Mouse (Mus musculus) midbrain, embryonic 14.5 days (tissue): ENCODE results near the gene Ube2d2b. TPM values are rescaled to one million over a fixed set of nuclear protein-coding genes. Genes with fewer than 3 reads are reported as not detected.

Experiments
- ATAC-seq: fragments of 200-750 bp; cut with Nextera tagmentation; 2 replicates; pipeline ENCODE4 v1.8.0; 2017; ENCODE audit warnings: moderate number of reproducible peaks, moderate library complexity; ENCODE audit not compliant: low FRiP score, low TSS enrichment
- DNase-seq: peaks from one replicate; pipeline ENCODE4 v3.0.0-alpha.2; 2015
- H3K27ac ChIP-seq: fragments of 300-500 bp; sonication (generic); replicated peaks from 2 replicates; pipeline ENCODE4 v1.5.1; 2014; ENCODE audit warnings: mild to moderate bottlenecking, low read depth, low read length, moderate library complexity
- H3K27me3 ChIP-seq: fragments of 300-500 bp; sonication (generic); 2 replicates; pipeline ENCODE4 v1.6.1; 2014; ENCODE audit warnings: low read length, control low read depth, mixed read lengths; ENCODE audit not compliant: control insufficient read depth, insufficient read depth
- H3K36me3 ChIP-seq: fragments of 300-500 bp; sonication (generic); 2 replicates; pipeline ENCODE4 v1.6.1; 2014; ENCODE audit warnings: low read length, control low read depth; ENCODE audit not compliant: control insufficient read depth, insufficient read depth
- H3K4me1 ChIP-seq: fragments of 300-500 bp; sonication (generic); 2 replicates; pipeline ENCODE4 v1.6.1; 2014; ENCODE audit warnings: mild to moderate bottlenecking, antibody characterized with exemption, low read length, control low read depth; ENCODE audit not compliant: control insufficient read depth, insufficient read depth
- H3K4me2 ChIP-seq: fragments of 300-500 bp; sonication (generic); 2 replicates; pipeline ENCODE4 v1.6.1; 2014; ENCODE audit warnings: mild to moderate bottlenecking, low read length, moderate library complexity
- H3K4me3 ChIP-seq: fragments of 300-500 bp; sonication (generic); replicated peaks from 2 replicates; pipeline ENCODE4 v1.5.1; 2014; ENCODE audit warnings: low read depth, low read length
- H3K9ac ChIP-seq: fragments of 300-500 bp; sonication (generic); replicated peaks from 2 replicates; pipeline ENCODE4 v1.6.1; 2014; ENCODE audit warnings: mild to moderate bottlenecking, low read length, moderate library complexity
- H3K9me3 ChIP-seq: fragments of 300-500 bp; sonication (generic); 2 replicates; pipeline ENCODE4 v1.6.1; 2016; ENCODE audit warnings: low read length, control low read depth, mixed read lengths; ENCODE audit not compliant: control insufficient read depth
- WGBS: fragments of 180-500 bp; shearing (Covaris S2); extraction: QIAGEN DNeasy Blood & Tissue Kit; methylation state at CpG from one replicate; pipeline ENCODE4 v1.1.7; 2014; 5-methylcytosine and 5-hydroxymethylcytosine counted together
- polyA plus RNA-seq: library from polyadenylated mRNA; unstranded; fragments of >200 nt; fragmentation: Nextera tagmentation; extraction: Ambion mirVana; gene quantifications from 2 replicates; pipeline ENCODE4 v1.2.1, GENCODE M21; 2014

The Ube2d2b gene
- polyA plus RNA-seq, 1 experiment from 2014 or later, result 0.33 TPM

DNA sequence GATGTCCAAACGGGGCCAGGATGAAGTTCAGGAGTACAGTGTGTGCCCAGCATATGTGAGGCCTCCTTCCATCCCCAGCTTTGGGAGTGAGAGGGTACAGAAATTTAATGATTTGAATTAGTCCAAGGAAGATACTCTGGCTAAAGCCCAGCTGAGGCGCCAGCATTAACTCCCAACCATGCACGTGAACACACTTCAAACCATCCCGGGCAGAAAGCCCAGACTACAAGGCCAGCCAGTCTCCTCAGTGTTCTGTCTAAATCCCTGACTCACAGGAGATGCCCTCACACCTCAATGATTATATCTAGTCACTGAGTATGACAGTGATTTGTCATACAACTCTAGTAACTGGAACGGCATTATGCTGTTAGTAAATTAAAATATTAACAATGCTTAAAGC lies 17.4 kb downstream of the Ube2d2b start:
- Histone ChIP-seq H3K4me2 (no peak overlapping the region), H3K27ac (no peak overlapping the region), H3K9ac (no peak overlapping the region), H3K36me3 (no peaks in the 10 kb centered on the region), H3K4me1 (no peaks in the 10 kb centered on the region), H3K4me3 (no peak overlapping the region), H3K9me3 (no peaks in the 10 kb centered on the region), H3K27me3 (no peaks in the 10 kb centered on the region)
- ATAC-seq (no peak), DNase-seq (peak; percentile 32)
- WGBS, result 80% methylated on average over 5 of the region's 5 CpGs

DNA sequence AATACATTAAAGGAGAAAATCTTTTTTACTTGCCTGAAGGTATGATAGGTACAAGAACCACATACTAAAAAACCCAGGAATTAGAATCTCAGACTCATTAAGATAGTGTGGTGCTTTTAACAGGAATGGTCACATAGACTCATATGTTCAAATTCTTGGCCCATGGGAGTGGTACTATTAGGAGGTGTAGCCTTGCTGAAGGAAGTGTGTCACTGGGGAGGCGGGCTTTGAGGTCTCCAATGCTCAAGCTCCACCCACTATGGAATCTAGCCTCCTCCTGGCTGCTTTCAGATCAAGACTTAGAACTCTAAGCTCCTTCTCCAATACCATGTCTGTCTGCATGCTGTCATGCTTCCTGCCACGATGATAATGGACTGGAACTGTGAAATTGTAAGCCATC lies 17.9 kb downstream of the Ube2d2b start:
- Histone ChIP-seq H3K9ac (no peak overlapping the region), H3K9me3 (no peaks in the 10 kb centered on the region), H3K4me1 (no peaks in the 10 kb centered on the region), H3K4me3 (no peak overlapping the region), H3K27ac (no peak overlapping the region), H3K36me3 (no peaks in the 10 kb centered on the region), H3K4me2 (no peak overlapping the region), H3K27me3 (no peaks in the 10 kb centered on the region)
- no peak for DNase-seq
- ATAC-seq, result no peak
- WGBS, result 74% methylated on average over 2 of the region's 2 CpGs

DNA sequence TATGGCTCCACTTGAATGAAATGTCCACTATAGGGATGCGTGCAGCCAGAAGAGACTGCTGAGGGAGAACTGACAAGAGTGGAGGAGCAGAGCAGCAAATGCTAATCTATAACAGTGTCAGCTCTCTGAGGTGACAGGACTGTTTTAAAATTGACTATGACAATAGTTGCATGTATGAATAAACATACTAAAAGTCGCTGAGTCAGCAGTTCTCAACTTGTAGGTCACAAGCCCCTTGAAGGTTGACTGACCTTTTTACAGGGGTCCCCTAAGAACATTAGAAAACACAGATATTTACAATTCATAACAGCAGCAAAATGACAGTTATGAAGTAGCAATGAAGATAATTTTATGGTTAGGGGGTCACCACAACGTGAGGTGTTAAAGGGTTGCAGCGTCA lies 19.1 kb downstream of the Ube2d2b start:
- DNase-seq (no peak), ATAC-seq (no peak)
- Histone ChIP-seq H3K27me3 (no peaks in the 10 kb centered on the region), H3K36me3 (no peaks in the 10 kb centered on the region), H3K4me3 (no peak overlapping the region), H3K4me1 (no peaks in the 10 kb centered on the region), H3K4me2 (no peak overlapping the region), H3K9ac (no peak overlapping the region), H3K9me3 (no peaks in the 10 kb centered on the region), H3K27ac (no peak overlapping the region)
- 95% methylated on average over 4 of the region's 4 CpGs for WGBS

DNA sequence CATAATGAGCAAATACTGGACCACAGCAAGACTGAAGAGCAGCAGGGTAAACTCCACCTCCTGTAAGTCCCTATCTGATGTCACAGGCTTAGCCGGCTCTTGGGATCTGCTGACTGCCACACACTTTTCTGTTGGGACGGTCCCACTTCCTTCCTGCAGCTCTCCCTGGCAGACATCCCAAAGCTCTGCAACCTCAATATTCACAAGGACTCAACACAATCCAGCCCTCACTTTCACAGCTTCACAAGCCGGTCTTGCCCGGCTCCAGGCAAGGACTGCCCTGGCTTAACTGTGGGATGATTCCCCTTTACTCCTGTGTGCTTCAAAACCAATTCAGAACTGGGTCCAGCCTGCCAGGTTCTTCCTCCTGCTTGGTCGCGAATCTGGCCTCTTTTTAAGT lies 23.9 kb downstream of the Ube2d2b start:
- Histone ChIP-seq H3K9me3 (no peaks in the 10 kb centered on the region), H3K4me1 (0 out of 2 replicates have a peak, but pooled peaks cover 4% of the 10 kb centered on the region), H3K27me3 (no peaks in the 10 kb centered on the region), H3K4me2 (no peak overlapping the region), H3K9ac (no peak overlapping the region), H3K4me3 (no peak overlapping the region), H3K27ac (no peak overlapping the region), H3K36me3 (no peaks in the 10 kb centered on the region)
- ATAC-seq (no peak), DNase-seq (peak; percentile 23)
- WGBS, result 15% methylated on average over 6 of the region's 6 CpGs

DNA sequence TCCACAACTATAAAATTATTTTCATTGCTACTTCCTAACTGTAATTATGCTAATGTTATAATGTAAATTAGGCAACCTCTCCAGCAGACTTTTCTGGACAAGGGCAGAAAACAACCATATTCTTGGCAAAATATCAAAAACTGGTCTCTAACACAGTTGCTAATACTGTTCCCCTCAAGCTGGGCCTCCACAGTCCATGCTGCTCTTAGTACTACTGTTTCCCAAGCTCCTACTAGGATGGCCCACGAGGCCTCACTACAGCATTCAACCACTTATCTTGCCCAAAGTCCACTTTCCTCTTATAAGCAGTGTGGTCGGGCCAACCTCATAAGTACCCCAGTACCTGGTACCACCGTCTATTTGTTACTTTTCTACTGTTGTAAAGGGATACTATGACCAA lies 24.7 kb downstream of the Ube2d2b start:
- Histone ChIP-seq H3K4me2 (no peak overlapping the region), H3K27me3 (no peaks in the 10 kb centered on the region), H3K4me1 (0 out of 2 replicates have a peak, but pooled peaks cover 4% of the 10 kb centered on the region), H3K4me3 (no peak overlapping the region), H3K9me3 (no peaks in the 10 kb centered on the region), H3K36me3 (no peaks in the 10 kb centered on the region), H3K27ac (no peak overlapping the region), H3K9ac (no peak overlapping the region)
- ATAC-seq, result no peak
- DNase-seq, result no peak
- WGBS, result 81% methylated on average over 3 of the region's 3 CpGs

DNA sequence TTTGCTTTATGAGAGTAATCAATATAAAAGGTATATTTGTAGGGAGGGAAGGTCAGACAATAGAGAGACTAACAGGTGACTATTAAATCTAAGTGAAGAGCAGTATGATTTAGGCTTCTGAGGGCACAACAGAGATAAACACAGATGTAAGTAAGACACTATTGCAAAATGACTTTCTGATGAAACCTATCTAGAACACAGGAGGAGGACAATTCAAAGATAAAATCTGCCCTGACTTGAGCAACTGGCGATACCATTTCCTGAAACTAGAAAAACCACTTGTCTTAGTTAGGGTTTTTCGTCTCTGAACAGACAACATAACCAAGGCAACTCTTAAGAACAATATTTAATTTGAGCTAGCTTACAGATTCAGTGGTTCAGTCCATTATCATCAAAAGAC lies 25.6 kb downstream of the Ube2d2b start:
- DNase-seq (no peak), ATAC-seq (no peak)
- H3K9me3 ChIP-seq, result no peaks in the 10 kb centered on the region
- H3K4me1 ChIP-seq, result 0 out of 2 replicates have a peak, but pooled peaks cover 4% of the 10 kb centered on the region
- WGBS, result 94% methylated on average over 2 of the region's 2 CpGs
- H3K9ac ChIP-seq, result no peak overlapping the region
- H3K27me3 ChIP-seq, result no peaks in the 10 kb centered on the region
- H3K36me3 ChIP-seq, result no peaks in the 10 kb centered on the region
- no peak overlapping the region for H3K4me3 ChIP-seq
- H3K4me2 ChIP-seq, result no peak overlapping the region
- no peak overlapping the region for H3K27ac ChIP-seq

DNA sequence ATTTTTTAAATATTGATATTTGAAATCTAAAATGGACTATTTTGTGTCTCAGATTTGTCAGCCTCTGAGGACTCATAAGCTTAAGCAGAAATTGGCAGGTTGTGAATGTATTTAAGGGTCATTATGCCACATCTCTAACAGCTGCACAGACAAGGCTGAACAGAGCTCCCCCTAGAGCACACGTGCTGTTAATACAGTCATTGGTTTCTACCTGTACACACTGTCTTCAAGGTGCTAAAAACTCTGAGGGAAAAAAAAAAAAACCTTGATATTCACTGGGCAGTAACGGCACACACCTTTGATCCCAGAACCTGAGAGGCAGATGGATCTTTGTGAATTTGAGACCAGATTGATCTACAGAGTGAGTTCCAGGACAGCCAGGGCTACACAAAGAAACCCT lies 29.1 kb downstream of the Ube2d2b start:
- ATAC-seq, result no peak

DNA sequence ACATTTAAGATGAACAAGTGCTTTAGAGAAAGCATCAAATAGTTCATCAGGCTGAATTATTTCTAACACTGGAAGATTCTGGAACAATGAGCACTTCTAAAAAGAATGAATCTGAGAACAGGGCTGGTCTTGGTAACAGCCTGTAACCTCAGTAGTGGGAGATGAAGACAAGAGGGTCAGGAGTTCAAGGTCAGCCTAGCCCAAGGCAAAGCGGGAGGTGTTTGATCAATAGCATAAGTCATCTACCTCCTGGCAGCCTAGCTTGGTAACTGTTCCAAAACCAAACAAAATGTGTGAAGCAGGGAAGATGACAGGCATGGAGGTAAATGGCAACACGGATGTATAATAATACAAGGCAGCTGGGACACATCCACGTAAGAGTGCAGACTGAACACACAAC lies 34.1 kb downstream of the Ube2d2b start:
- Histone ChIP-seq H3K27me3 (no peaks in the 10 kb centered on the region), H3K9ac (no peak overlapping the region), H3K36me3 (no peaks in the 10 kb centered on the region), H3K4me2 (no peak overlapping the region), H3K4me1 (peaks cover 4% of the 10 kb centered on the region; the same call in 1 of the 2 replicates), H3K27ac (no peak overlapping the region), H3K4me3 (no peak overlapping the region), H3K9me3 (no peaks in the 10 kb centered on the region)
- WGBS, result 86% methylated on average over 3 of the region's 3 CpGs
- DNase-seq (no peak), ATAC-seq (no peak)

More for the DNA sequence above, 29.1 kb downstream of the Ube2d2b start:
- Histone ChIP-seq H3K36me3 (no peaks in the 10 kb centered on the region), H3K4me2 (no peak overlapping the region), H3K27me3 (no peaks in the 10 kb centered on the region), H3K4me3 (no peak overlapping the region), H3K9ac (no peak overlapping the region), H3K9me3 (no peaks in the 10 kb centered on the region), H3K27ac (no peak overlapping the region), H3K4me1 (0 out of 2 replicates have a peak, but pooled peaks cover 4% of the 10 kb centered on the region)
- 53% methylated on average over 2 of the region's 2 CpGs for WGBS
- DNase-seq, result peak; percentile 14

DNA sequence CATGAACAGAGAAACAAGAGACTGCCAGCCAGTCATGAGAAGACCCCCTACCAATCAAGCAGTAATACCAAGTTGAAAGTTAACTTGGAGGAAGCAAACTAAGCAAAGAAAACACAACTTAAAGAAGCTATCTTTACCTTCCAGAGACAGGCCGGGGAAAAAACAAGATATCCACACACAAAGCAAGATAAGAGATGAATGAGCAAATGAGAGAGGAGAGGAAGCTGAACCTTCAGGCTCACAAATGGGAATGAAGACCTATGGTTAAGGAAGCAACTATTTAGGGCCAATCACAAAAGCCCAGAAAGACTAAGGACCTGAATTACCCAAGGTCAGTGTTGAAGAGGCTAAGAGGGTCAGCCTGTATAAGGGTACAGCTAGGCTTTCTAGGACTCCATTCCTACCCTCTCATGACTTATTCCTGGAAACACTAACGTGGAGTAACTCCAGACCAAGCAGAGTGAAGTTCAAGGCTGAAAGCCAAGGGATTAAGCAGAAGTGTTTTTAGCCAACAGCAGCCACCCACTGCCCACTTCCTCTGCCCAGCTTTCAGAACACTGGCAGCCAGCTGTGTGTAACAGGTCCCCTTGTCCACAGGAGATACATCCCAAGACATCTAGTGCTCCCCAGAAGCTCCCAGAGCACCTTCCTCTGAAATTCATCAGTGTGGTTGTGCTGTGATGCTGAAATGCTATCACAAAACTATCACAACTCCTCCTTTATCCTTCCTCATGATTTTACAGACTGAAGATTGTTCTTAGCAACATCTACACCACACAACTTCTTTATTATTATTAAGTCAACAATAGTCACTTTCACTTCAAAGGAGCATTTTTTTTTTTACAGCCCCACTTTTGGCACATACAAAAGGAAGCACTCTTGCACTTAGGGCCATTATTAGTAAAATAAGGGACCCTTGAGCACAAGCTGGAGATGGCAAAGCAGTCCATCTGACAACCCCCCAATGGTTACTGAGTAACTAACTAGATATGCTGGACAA lies 36.5 kb downstream of the Ube2d2b start:
- Histone ChIP-seq H3K4me3 (no peak overlapping the region), H3K27me3 (no peaks in the 10 kb centered on the region), H3K27ac (no peak overlapping the region), H3K4me1 (peaks cover 4% of the 10 kb centered on the region; the same call in 1 of the 2 replicates), H3K4me2 (no peak overlapping the region), H3K36me3 (no peaks in the 10 kb centered on the region), H3K9me3 (no peaks in the 10 kb centered on the region), H3K9ac (no peak overlapping the region)
- 84% methylated on average over 2 of the region's 2 CpGs for WGBS
- no peak for ATAC-seq
- no peak for DNase-seq
